Mouse (Mus musculus) heart, embryonic 15.5 days (tissue): Measurements from ENCODE around the gene Abi1. TPM values are rescaled to one million over a fixed set of nuclear protein-coding genes. Genes with fewer than 3 reads are reported as not detected.
"Not testable (repeated sequence)": the region's sequence is repeated elsewhere in the genome, so short reads cannot be mapped to it uniquely, and the experiment has no call there.

Experiments
- ATAC-seq: fragments of 200-750 bp; cut with Nextera tagmentation; replicated peaks from 2 replicates; pipeline ENCODE4 v1.8.0; 2017; ENCODE audit warnings: low read depth, moderate TSS enrichment; ENCODE audit not compliant: insufficient number of reproducible peaks, insufficient read depth, low FRiP score
- H3K27ac ChIP-seq: fragments of 300-500 bp; sonication (generic); 2 replicates; pipeline ENCODE4 v1.5.1; 2015; ENCODE audit warnings: mild to moderate bottlenecking, inconsistent platforms
- H3K27me3 ChIP-seq: fragments of 300-500 bp; sonication (generic); 2 replicates; pipeline ENCODE4 v1.6.1; 2015; ENCODE audit warnings: inconsistent platforms
- H3K36me3 ChIP-seq: fragments of 300-500 bp; sonication (generic); 2 replicates; pipeline ENCODE4 v1.6.1; 2015; ENCODE audit warnings: mild to moderate bottlenecking, inconsistent platforms
- H3K4me1 ChIP-seq: fragments of 300-500 bp; sonication (generic); replicated peaks from 2 replicates; pipeline ENCODE4 v1.6.1; 2015; ENCODE audit warnings: inconsistent platforms
- H3K4me2 ChIP-seq: fragments of 300-500 bp; sonication (generic); 2 replicates; pipeline ENCODE4 v1.6.1; 2015; ENCODE audit warnings: inconsistent platforms, mild to moderate bottlenecking, moderate library complexity
- H3K4me3 ChIP-seq: fragments of 300-500 bp; sonication (generic); 2 replicates; pipeline ENCODE4 v1.5.1; 2015; ENCODE audit warnings: mild to moderate bottlenecking, inconsistent platforms
- H3K9ac ChIP-seq: fragments of 300-500 bp; sonication (generic); 2 replicates; pipeline ENCODE4 v1.6.1; 2015; ENCODE audit warnings: mild to moderate bottlenecking, inconsistent platforms
- H3K9me3 ChIP-seq: fragments of 300-500 bp; sonication (generic); replicated peaks from 2 replicates; pipeline ENCODE4 v1.6.1; 2016; ENCODE audit warnings: inconsistent platforms
- WGBS: fragments of 180-500 bp; shearing (Covaris S2); methylation state at CpG from one replicate; pipeline ENCODE4 v1.1.7; 2015; ENCODE audit warnings: mixed read lengths; 5-methylcytosine and 5-hydroxymethylcytosine counted together
- polyA plus RNA-seq: library from polyadenylated mRNA; unstranded; fragments of >200 nt; fragmentation: Nextera tagmentation; extraction: Ambion mirVana; gene quantifications from 2 replicates; pipeline ENCODE4 v1.2.1, GENCODE M21; 2015

The Abi1 gene
- polyA plus RNA-seq, 1 experiment from 2014 or later = 25.2 TPM

DNA sequence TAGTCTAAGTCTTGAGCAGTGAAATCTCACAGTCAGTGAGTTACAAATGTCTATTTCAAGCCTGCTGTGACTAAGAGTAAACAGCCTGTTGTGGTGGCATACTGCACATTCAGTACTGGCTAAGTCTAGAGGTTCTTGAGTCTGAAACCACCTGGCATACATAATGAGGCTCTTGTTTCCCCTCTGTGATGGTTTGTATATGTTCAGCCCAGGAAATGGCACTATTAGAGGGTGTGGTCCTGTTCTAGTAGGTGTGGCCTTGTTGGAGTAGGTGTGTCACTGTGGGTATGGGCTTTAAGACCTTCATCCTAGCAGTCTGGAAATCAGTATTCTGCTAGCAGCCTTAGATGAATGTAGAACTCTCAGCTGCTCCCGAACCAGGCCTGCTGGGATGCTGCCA lies 82.6 kb downstream of the Abi1 start:
- no peaks in the 10 kb centered on the region for H3K9me3 ChIP-seq
- H3K36me3 ChIP-seq = no peaks in the 10 kb centered on the region; the same call in 1 of the 2 replicates
- no peaks in the 10 kb centered on the region for H3K27me3 ChIP-seq
- H3K27ac ChIP-seq = no peak overlapping the region
- no peaks in the 10 kb centered on the region for H3K4me1 ChIP-seq
- H3K4me3 ChIP-seq = no peak overlapping the region
- H3K9ac ChIP-seq = no peak overlapping the region
- WGBS = 94% methylated on average over 1 of the region's 1 CpGs
- ATAC-seq = no peak
- no peak overlapping the region for H3K4me2 ChIP-seq

DNA sequence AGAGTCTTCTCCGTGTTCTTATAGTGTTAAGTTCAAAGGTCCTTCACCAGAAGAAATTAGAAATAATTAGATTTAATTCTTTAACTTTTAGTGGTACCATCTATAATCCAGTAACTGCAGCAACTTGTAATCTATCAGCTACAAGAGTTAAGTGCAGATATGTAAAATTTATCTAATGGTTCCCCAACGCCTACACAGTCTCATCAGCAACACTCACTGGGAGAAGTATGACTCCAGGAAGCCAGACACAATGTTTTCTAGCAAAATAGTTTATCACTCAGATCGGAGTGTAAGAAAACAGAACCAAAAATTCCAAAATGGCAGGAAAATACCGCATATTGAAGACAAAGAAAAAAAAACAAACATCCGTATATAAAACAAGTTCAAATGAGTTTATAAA lies 84.1 kb downstream of the Abi1 start:
- Histone ChIP-seq H3K9ac (no peak overlapping the region), H3K27me3 (no peaks in the 10 kb centered on the region), H3K4me1 (no peaks in the 10 kb centered on the region), H3K4me3 (no peak overlapping the region), H3K36me3 (no peaks in the 10 kb centered on the region; the same call in 1 of the 2 replicates), H3K9me3 (no peaks in the 10 kb centered on the region), H3K27ac (no peak overlapping the region), H3K4me2 (no peak overlapping the region)
- ATAC-seq = no peak
- WGBS = 73% methylated on average over 5 of the region's 5 CpGs

DNA sequence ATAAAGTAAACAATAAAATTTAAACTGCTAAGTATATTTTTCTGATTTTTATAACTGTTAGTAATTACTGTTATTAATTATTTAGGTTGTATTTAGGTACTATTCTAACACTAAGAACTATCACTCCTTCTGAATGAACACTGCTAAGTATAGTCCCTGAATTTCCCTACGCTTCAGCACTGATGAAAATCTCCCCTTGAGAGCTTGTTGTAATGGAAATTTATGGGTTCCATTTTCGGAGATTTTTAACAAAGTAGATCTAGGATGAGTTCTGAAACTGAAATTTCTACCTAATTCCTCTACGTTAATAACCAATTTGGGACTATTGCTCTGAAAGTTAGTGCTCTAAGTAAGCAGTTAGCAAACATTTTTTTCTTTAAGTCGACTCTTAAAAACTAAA lies 85.8 kb downstream of the Abi1 start:
- no peak for ATAC-seq
- no peak overlapping the region for H3K4me3 ChIP-seq
- no peak overlapping the region for H3K4me2 ChIP-seq
- H3K27ac ChIP-seq = no peak overlapping the region
- WGBS = 88% methylated on average over 4 of the region's 4 CpGs
- no peaks in the 10 kb centered on the region; the same call in 1 of the 2 replicates for H3K36me3 ChIP-seq
- no peaks in the 10 kb centered on the region for H3K9me3 ChIP-seq
- H3K4me1 ChIP-seq = peaks cover 5% of the 10 kb centered on the region
- H3K27me3 ChIP-seq = no peaks in the 10 kb centered on the region
- no peak overlapping the region for H3K9ac ChIP-seq

- H3K4me2 ChIP-seq = no peak overlapping the region
- ATAC-seq = no peak
- H3K4me1 ChIP-seq = peaks cover 5% of the 10 kb centered on the region
- no peaks in the 10 kb centered on the region for H3K9me3 ChIP-seq
- no peak overlapping the region for H3K9ac ChIP-seq
- 23% methylated on average over 4 of the region's 4 CpGs for WGBS
- peaks cover 11% of the 10 kb centered on the region for H3K36me3 ChIP-seq
- no peak overlapping the region for H3K4me3 ChIP-seq
- no peaks in the 10 kb centered on the region for H3K27me3 ChIP-seq
- no peak overlapping the region for H3K27ac ChIP-seq
Observed at GRCm38 (mm10) chr2:22949956-22950355, 90.1 kb downstream of the Abi1 start.

- WGBS = 70% methylated on average over 1 of the region's 1 CpGs
- H3K4me2 ChIP-seq = no peak overlapping the region
- H3K9me3 ChIP-seq = no peaks in the 10 kb centered on the region
- H3K27me3 ChIP-seq = no peaks in the 10 kb centered on the region
- peaks cover 40% of the 10 kb centered on the region for H3K36me3 ChIP-seq
- H3K4me3 ChIP-seq = no peak overlapping the region
- H3K27ac ChIP-seq = no peak overlapping the region
- no peak for ATAC-seq
- no peak overlapping the region for H3K9ac ChIP-seq
- no peaks in the 10 kb centered on the region for H3K4me1 ChIP-seq
Observed at GRCm38 (mm10) chr2:22933556-22933955, 106.5 kb downstream of the Abi1 start.

DNA sequence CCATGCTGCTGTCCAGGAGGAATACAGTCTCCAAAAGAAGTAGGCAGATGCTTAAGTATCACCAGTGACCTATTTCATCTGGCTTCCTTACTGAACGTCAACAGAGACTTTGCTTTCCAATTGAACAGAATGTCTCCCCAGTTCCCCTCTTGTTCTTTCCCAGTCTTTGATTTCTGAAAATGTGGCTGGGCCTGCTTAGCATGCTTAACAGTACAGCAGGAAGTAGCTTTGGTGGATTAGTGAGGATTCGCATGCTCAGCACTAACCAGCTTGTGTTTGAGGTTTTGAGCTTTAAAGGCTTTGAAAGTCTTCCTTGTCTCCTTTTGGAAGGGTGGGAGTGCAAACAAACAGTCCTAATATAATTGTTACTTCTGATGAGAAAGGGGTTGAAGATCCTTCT lies 111.8 kb downstream of the Abi1 start:
- 81% methylated on average over 2 of the region's 2 CpGs for WGBS
- Histone ChIP-seq H3K27ac (no peak overlapping the region), H3K27me3 (no peaks in the 10 kb centered on the region)

GRCm38 (mm10) chr2:22925911-22926310 lies 114.1 kb downstream of the Abi1 start:
- not testable (repeated sequence) for H3K4me2 ChIP-seq, H3K27me3 ChIP-seq, ATAC-seq, H3K4me1 ChIP-seq, H3K27ac ChIP-seq, H3K9ac ChIP-seq, H3K4me3 ChIP-seq, H3K9me3 ChIP-seq
- 86% methylated on average over 3 of the region's 3 CpGs for WGBS
- peaks cover 14% of the 10 kb centered on the region for H3K36me3 ChIP-seq

More for the DNA sequence above, 111.8 kb downstream of the Abi1 start:
- H3K4me2 ChIP-seq = no peak overlapping the region
- H3K9ac ChIP-seq = no peak overlapping the region
- H3K36me3 ChIP-seq = peaks cover 21% of the 10 kb centered on the region
- H3K4me1 ChIP-seq = no peaks in the 10 kb centered on the region
- no peak overlapping the region for H3K4me3 ChIP-seq
- ATAC-seq = no peak
- H3K9me3 ChIP-seq = no peaks in the 10 kb centered on the region

- Histone ChIP-seq H3K4me3 (no peak overlapping the region), H3K36me3 (peaks cover 36% of the 10 kb centered on the region), H3K4me2 (no peak overlapping the region), H3K9me3 (no peaks in the 10 kb centered on the region), H3K27ac (no peak overlapping the region), H3K9ac (no peak overlapping the region), H3K4me1 (no peaks in the 10 kb centered on the region), H3K27me3 (no peaks in the 10 kb centered on the region)
- WGBS = 88% methylated on average over 2 of the region's 2 CpGs
- no peak for ATAC-seq
Observed at GRCm38 (mm10) chr2:22918651-22919050, 121.4 kb downstream of the Abi1 start.

- H3K27ac ChIP-seq = no peak overlapping the region
- no peak for ATAC-seq
- no peaks in the 10 kb centered on the region for H3K9me3 ChIP-seq
- no peaks in the 10 kb centered on the region for H3K27me3 ChIP-seq
- no peaks in the 10 kb centered on the region for H3K4me1 ChIP-seq
- WGBS = 89% methylated on average over 3 of the region's 3 CpGs
- H3K9ac ChIP-seq = no peak overlapping the region
- peaks cover 47% of the 10 kb centered on the region for H3K36me3 ChIP-seq
- no peak overlapping the region for H3K4me2 ChIP-seq
- H3K4me3 ChIP-seq = no peak overlapping the region
Observed at GRCm38 (mm10) chr2:22914421-22914820, 125.6 kb downstream of the Abi1 start.

DNA sequence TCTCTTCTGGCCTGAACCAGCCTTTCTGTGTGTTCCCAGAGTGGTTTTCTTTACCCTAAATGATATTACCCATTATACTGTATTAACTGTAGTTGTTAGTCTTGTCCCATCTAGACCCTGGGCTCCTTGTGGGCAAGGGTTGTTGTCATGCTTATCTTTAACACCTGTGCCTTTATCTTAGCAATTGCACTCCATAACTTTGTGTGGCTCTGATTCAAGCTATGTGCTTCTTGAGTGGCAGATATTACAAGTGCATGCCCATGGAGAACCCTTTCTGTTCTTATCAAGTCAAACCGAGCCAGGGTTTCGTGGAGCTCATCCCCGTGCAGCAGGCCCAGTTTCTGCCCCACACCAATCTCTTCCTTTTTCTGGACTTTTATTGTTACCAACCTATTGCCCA lies 136.1 kb downstream of the Abi1 start:
- Histone ChIP-seq H3K9me3 (no peaks in the 10 kb centered on the region), H3K36me3 (peaks cover 41% of the 10 kb centered on the region)
- ATAC-seq = no peak

GRCm38 (mm10) chr2:22895282-22896273 lies 144.5 kb downstream of the Abi1 start, which contains the start of gene Pdss1:
Gene Pdss1 (plus strand): TSS chr2:22895522.
- Histone ChIP-seq H3K36me3 (no peaks in the 10 kb centered on the region), H3K9me3 (no peaks in the 10 kb centered on the region)
- peak; percentile 98 for ATAC-seq

More for the DNA sequence above, 136.1 kb downstream of the Abi1 start:
- Histone ChIP-seq H3K4me2 (no peak overlapping the region), H3K4me1 (no peaks in the 10 kb centered on the region; the same call in 1 of the 2 replicates), H3K4me3 (no peak overlapping the region), H3K27me3 (no peaks in the 10 kb centered on the region), H3K27ac (no peak overlapping the region), H3K9ac (no peak overlapping the region)
- 66% methylated on average over 3 of the region's 3 CpGs for WGBS

More at GRCm38 (mm10) chr2:22895282-22896273, 144.5 kb downstream of the Abi1 start, which contains the start of gene Pdss1:
- no peaks in the 10 kb centered on the region for H3K27me3 ChIP-seq
- peak within 1 kb of the TSS; percentile 90 for H3K4me3 ChIP-seq
- H3K4me2 ChIP-seq = peak within 1 kb of the TSS; percentile 67
- WGBS = under 1% methylated on average over 80 of the region's 81 CpGs
- H3K9ac ChIP-seq = peak within 1 kb of the TSS; percentile 77
- 0 out of 2 replicates have a peak, but pooled peaks cover 2% of the 10 kb centered on the region for H3K4me1 ChIP-seq
- peak within 1 kb of the TSS; percentile 90 for H3K27ac ChIP-seq
